Mouse (Mus musculus) liver, postnatal 0 days (tissue): ENCODE results near the gene Hoxa11.

Source experiments
- CTCF ChIP-seq: sonication (generic); IDR thresholded peaks from 2 replicates; pipeline ENCODE4 v1.5.1; 2016; ENCODE audit warnings: antibody characterized with exemption, low read depth
- EP300 ChIP-seq: IDR thresholded peaks from 2 replicates; pipeline ENCODE4 v1.6.1; 2016; ENCODE audit warnings: antibody characterized with exemption, low read depth, mild to moderate bottlenecking

- TF ChIP-seq CTCF (no peak), EP300 (no peak)
These were observed 23.5 kb downstream of the Hoxa11 start for GRCm38 (mm10) chr6:52221993-52222685.
